Mouse (Mus musculus) thymus, adult 18-20 months (tissue): ENCODE data around the gene Ndufb10.
"Not testable (repeated sequence)": the region's sequence is repeated elsewhere in the genome, so short reads cannot be mapped to it uniquely, and the experiment has no call there.

ENCODE experiments used
- DNase-seq, 2 experiments: peaks; one replicate each; pipeline ENCODE4 v3.0.0; 2022; ENCODE audit warnings: mixed read lengths in 2 of 2

Ndufb10 gene

DNA sequence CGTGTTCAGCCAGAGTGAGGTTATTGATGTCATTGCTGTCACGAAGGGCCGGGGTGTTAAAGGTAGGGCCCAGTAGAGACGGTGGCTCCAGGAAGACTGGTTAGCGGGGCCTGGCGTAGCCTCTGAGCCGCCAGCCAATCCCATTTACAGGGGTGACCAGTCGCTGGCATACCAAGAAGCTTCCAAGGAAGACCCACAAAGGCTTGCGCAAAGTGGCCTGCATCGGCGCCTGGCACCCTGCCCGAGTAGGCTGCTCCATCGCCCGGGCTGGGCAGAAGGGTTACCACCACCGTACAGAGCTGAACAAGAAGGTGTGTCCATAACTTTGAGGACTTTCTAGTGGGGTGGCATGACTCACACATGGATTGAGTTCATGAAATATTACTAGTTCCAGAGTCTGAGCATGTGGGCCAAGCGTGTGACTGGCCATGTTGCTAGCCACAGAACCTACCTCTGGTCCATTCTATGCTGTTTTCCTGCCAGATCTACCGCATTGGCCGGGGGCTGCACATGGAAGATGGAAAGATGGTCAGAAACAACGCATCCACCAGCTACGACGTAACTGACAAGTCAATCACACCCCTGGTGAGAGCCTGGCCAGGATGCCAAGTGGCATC lies 9.3 kb upstream of the Ndufb10 start:
- no peak for DNase-seq

DNA sequence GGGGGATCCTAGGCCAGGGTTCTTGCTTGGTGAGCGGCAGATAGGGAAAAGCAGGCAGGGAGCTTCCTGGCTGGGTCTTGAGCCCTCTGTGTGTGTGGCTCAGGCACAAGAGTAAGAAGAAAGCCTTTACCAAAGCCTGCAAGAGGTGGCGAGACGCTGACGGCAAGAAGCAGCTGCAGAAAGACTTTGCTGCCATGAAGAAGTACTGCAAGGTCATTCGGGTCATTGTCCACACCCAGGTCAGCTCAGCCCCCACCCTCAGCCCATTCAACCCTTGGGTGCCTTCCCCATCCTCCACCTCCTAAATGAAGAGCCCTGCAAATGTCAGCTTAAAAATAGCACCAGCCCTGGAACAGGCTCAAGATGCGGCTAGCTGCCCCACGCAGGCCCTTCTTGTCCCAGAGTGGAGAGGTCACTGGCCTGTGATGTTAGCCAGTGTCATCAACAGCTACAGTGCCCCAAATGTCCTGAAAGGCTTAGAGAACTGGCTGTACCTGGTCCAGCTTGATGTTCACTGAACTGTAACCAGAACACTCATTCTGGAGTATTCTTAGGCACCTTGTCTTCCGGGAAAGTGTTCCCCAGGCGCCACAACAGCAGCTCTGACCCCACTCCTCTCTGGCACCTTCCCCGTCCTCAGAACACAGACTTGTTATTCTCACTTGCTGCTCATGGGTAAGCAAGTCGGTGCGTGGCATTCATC lies 8.1 kb upstream of the Ndufb10 start:
- DNase-seq, result no peak

DNA sequence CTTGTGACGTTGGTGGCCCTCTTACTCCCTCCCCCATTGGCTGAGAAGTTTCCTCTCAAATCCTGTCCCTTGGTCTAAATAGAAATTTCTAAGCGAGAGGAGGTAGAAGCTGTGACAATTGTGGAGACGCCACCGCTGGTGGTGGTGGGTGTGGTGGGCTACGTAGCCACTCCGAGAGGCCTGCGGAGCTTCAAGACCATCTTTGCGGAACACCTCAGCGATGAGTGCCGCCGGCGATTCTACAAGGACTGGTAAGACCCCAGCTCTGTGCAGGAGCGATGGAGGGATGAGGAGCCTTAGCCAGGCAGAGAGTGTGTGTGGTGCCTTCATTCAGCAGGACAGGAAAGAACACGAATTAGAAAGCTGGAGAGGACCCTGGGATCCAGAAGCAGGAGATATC lies 6.5 kb upstream of the Ndufb10 start:
- DNase-seq, result no peak

DNA sequence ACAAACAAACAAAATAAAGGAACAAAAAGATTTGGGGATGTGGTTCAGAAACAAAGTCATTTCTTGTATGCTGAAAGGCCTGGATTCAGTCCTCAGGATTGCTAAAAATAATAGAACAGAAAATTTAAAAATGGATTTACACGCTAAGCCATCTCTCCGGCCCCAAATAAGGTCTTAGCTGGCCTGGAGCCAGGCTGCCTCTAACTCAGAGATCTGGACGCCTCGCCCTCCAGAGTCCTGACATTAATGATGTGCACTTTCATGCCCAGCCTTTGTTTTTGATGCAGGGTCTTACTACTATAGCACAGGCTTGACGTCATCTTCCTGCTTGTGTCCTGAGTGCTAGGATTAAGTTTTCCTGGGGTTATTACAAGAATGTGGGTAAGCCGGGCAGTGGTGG lies 4.8 kb upstream of the Ndufb10 start:
- DNase-seq, result no peak

DNA sequence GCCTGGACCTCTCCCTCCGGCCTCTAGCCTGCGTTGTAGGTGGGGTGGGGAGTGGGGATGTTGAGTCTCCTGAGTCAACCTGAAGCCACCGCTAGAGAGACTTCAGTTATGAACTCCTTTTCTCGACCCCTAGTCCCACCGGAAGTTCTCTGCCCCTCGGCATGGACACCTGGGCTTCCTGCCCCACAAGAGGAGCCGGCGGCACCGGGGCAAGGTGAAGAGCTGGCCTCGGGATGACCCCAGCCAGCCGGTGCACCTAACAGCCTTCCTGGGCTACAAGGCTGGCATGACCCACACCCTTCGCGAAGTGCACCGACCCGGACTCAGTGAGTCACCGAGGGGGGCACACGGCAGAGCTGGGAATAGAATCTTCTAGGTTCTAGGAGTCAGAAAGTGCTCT lies 3.9 kb upstream of the Ndufb10 start:
- DNase-seq, result no peak

DNA sequence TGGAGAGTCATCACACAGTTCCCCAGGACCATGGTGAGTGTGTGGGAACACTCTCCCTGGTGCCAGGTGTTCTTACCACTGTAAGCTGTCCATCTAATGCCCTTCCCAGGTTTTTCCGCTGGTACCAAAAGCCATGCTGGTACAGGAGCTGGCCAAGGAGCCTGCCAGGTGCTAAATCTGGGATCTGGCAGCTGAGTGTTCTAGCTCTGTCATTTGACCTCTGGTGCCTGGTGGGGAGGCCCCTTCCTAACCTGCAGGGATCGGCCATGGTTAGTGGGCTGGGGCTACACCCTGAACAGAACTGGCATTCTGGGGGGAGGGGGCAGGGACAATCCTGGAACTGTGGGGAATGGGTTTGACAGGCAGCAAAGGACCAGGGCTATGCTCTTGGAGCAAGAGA lies 3.3 kb upstream of the Ndufb10 start, which contains the start of gene Rpl3l:
Gene Rpl3l, plus strand, starts transcription at position 203 of the 400 bp plus-strand sequence.
- DNase-seq, result no peak

DNA sequence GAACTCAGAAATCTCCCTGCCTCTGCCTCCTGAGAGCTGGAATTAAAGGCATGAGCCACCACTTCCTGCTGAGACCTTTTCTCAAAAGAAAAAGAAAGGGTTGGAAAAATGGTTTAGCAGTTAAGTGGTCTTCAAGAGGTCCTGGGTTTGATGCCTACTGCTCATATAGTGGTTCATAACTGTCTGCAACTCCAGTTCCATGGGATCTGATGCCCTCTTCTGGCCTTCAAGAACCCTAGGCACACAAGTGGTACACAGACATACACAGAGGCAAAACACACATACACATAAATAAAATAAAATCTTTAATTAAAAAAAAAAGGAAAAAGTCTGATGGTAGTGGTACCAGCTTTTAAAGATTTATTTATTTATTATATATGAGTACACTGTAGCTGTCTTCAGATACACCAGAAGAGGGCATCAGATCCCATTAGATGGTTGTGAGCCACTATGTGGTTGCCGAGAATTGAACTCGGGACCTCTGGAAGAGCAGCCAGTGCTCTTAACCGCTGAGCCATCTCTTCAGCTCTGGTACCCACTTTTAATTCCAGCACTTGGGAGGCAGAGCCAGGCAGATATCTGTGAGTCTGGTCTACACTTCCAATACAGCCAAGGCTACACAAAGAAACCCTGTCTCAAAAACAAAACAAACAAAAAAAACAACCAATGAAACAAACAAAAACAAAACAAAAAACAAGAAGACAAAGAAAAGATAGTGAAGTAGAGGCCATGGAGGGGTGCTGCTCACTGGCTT lies 1.5 kb upstream of the Ndufb10 start:
- DNase-seq, result no peak

DNA sequence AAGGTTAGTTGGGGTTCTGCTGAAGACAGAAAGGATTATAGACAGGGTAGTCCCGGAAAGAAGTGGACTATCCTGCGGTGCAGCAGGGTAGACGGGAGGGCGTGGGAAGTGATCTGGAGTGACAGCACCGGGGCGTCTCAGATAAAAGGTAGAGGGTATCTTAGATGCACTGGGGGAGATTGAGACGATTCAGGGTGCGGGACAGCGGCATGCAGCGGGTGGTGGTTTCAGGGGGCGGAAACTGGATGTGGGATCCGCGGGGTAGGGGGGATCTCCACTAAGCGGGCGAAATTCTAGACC lies 447 bp downstream of the Ndufb10 start:
- DNase-seq, result no peak

DNA sequence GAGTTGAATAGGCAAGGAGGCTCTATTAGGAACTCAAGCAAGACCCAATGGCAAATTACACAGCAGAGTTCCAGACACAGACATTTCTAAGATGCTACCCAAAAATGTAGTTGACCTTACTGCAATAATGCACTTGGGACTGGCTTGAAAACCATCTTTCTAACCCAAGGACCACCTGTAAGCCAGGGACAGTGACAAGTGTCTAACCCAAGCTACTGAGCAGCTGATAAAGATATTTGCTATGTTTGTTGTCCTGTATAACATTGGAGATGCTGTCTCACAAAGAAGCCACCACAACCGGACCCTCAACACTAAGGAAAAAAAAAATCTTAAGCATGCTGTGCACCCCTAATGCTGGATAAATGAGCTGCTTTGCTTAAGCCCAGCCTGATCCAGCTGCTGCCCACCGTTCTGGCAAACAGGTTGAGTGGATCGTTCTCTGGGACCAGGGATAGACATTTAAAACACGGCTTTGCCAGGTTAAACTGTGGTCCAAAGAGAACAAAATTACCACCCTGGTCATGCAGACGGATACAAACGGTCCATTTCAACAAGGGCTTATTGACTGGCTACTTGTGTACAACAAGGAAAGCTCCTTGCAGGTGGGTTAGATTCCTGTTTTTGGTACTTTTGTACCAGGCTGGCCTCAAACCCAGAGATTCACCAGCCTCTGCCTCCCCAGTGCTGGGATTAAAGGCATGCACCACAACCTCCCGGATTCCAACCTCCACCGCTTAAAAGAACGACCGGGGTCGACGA lies 977 bp downstream of the Ndufb10 start:
- no peak for DNase-seq

DNA sequence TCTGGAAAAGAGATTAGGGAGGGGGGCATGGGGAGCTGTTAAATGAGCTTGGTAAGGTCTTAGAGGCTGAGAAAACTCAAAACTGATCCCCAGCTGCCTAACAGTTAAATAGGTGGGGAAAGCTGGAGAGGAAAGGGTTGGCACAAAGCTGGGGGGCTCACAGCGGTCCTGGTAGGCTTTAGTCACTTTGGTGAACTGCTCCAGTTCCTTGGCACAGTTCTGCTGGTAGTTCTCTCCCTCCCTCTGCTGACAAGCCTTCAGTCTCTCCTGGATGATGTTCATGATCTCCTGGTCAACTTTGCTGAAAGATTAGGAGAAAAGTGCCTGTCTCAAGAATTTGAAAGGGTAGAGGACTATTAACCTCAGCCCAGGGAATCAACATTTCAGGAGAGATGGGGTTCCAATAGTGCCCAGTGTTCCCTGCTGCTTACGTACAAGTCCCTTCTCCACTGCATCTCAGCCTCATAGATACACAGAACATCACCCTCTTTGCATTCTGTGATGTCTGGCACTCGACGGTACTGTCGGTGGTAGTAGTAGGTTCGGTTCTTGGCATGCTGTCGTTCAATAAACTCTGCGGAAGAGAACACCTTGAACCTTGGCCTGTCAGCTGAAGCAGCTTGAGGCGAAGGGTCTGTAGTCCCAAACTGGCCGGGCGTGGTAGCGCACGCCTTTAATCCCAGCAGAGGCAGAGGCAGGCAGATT lies 1.9 kb downstream of the Ndufb10 start:
- DNase-seq, result no peak

DNA sequence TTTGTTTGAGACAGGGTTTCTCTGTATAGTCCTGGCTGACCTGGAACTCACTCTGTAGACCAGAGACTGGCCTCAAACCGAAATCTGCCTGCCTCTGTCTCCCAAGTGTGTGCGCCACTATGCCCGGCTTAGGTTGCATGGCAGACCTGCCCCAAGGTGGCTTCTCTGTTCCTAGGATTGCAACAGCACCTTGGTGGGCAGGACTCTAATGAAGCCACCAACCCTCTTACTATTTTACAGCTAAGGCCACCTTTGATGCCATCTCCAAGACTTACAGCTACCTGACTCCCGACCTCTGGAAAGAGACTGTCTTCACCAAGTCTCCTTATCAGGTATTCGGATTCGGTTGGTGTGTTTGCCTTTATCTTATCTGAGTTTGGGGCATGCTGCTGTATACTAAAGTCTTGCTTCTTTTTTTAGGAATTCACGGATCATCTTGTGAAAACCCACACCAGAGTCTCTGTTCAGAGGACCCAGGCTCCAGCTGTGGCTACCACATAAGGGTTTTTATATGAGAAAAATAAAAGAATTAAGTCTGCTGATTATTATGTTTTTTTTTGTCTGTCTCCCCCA lies 2.8 kb downstream of the Ndufb10 start:
- DNase-seq, result not testable (repeated sequence)

DNA sequence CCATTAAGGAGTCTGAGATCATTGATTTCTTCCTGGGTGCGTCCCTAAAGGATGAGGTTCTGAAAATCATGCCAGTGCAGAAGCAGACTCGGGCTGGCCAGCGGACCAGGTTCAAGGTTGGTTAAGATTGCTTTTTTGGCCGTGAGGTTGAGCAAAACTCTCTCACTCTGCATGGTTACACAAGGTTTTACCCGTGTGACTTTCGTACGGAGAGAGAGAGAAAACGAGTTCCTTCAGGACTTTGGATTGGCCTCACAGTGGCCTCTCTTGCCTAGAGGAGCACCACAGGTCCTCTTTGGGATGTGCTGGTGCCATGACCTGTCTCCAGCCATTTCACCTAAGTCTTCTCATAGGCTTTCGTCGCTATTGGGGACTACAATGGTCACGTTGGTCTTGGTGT lies 3.7 kb downstream of the Ndufb10 start:
- DNase-seq, result not testable (repeated sequence)

DNA sequence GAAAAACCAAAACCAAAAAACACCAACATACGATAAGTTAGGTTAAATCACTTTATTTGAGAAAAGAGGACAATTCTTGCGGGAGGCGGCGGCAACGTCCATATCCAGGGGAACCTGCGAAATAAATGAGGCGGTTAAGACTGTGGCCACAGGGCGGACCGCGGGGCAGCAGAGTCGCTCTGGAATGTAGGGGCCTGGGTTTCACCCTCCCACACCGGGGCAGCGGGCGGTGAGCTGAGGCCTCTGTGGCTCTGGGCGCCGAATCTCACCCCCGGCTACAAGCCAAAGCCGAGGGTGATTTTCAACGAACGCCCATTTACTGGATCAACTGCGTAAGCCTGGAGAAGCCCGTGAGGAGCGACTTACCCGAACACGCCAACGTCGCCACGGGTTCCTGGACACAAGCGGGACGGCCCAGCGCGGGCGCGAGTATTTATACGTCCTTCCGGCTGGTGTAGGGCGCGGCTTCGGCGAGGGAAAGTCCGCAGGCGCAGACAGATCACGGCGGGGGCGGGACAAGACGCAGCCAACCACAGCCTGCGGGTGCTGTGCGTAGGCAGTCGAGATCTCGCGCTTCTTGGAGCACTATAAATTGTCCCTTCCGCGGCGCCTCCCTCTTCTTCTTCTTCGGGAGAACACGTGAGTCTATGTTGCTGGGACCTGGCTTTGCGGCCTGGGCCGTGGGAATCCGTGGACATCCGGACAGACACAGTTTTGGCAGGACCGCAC lies 4.6 kb downstream of the Ndufb10 start:
- DNase-seq, result peak; percentile 96 to 97

DNA sequence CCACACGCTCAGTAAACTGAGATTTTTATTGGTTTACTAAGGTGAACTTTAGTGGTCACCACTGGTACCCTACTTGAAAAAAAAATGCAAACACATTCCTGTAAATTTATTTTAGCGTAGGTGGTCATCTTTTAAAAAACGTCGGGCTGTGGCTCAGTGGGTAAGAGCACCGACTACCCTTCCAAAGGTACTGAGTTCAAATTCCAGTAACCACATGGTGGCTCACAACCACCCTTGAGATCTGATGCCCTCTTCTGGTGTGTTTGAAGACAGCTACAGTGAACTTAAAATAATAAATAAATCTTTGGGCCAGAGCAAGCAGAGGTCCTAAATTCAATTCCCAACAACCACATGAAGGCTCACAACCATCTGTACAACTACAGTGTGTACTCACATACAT lies 5.3 kb downstream of the Ndufb10 start:
- DNase-seq, result not testable (repeated sequence)

DNA sequence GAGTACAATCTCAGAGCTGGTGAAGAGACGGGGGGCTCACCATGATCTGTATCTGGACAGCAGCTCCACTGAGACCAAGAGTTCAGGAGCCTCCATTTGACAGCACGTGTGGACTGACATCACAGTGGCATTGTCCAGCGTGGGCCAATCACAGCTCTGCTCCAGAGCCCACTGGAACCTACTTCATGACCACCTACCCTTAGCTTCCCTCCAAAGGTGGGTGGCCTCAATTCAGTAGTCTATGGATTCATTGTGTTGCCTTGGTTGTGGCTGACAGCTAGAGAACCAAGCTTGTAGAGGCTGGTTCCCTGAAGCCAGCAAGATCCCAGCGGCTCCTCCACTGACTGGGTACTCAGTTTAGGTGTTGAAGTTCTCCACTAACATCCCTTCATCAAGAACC lies 6.3 kb downstream of the Ndufb10 start, which contains the start of the genes Rnf151 and Rps2:
Gene Rnf151, minus strand, starts transcription at position 121 of the 400 bp plus-strand sequence.
Gene Rps2, plus strand, starts transcription at position 174 of the 400 bp plus-strand sequence.
- no peak for DNase-seq

DNA sequence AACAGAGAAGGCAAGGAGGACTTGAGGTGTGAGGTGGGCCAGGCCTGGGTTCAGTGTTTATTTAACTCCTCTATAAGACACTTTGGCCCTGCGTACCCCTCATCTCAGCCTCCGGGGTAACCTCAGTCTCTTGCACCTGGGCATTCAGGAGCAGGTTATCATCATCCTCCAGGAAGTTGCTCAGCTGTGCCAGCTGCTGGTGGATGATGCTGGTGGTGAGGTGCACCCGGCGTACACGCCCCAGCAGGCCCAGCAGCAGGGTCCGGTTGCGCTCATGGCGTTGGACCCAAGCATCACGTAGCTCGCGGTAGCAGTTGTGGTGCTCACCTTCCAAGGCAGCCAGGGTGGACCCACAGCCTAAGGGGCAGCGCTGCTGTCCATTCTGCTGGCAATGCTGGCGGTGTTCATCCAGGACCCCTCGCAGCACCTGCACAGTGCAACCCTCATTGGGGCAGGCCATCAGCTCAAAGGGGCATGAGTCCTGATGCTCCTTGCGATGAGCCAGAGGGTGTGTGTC lies 8.1 kb downstream of the Ndufb10 start:
- no peak for DNase-seq

DNA sequence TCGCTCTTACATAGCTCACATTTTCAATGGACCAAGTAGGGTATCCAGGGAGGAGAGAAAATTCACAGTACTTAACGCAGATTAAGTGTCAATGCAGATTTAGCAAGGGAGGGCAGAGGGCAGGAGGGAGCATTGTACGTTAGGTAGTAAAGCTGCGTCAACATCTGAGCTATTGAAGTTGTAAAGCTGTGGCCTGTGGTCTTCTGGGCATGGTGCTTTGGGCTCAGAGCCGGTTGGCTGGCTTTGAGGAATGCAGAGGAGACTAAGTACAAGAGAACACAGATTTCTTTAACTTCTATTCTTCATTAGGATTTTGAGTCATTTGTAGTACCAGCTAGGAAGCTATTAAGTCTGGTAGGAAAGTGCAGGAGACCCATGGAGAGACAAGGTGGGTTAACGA lies 8.7 kb downstream of the Ndufb10 start:
- DNase-seq, result no peak

DNA sequence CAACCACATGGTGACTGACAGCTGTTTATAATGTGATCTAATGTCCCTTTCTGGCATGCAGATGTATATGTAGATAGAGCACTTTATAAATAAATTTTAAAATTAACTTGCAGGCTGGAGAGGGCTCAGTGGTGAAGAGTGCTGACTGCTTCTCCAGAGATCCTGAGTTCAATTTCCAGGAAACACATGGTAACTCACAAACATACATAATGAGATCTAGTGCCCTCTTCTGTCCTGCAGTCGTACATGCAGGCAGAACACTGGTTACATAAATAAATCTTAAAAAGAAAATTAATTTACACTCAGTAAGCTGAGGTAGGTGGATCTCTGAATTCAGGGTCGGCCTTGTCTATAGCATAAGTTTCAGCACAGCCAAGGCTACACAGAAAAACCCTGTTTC lies 15.6 kb downstream of the Ndufb10 start:
- no peak for DNase-seq

DNA sequence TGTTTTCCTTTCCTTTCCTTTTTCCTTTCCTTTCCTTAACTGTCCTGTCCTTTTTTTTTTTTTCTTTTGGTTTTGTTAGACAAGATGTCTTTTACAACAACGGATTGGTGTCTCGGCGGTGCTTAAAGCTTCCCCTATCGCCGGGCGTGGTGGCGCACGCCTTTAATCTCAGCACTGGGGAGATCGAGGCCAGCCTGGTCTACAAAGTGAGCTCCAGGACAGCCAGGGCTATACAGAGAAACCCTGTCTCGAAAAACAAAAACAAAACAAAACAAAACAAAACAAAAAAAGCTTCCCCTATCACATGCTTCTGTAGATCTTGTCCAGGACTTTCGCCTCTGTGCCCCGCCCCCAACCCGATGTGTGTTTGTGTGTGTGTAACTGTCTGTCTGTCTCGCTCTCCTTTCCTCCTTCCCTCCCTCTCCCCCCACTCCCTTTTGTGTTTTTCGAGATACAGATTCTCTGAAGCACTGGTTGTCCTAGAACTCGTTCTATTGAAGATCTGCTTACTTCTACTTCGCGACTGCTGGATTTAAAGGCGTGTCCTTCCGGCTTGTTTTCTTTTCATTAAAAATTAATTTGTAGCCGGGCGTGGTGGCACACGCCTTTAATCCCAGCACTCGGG lies 16.4 kb downstream of the Ndufb10 start:
- no peak for DNase-seq

DNA sequence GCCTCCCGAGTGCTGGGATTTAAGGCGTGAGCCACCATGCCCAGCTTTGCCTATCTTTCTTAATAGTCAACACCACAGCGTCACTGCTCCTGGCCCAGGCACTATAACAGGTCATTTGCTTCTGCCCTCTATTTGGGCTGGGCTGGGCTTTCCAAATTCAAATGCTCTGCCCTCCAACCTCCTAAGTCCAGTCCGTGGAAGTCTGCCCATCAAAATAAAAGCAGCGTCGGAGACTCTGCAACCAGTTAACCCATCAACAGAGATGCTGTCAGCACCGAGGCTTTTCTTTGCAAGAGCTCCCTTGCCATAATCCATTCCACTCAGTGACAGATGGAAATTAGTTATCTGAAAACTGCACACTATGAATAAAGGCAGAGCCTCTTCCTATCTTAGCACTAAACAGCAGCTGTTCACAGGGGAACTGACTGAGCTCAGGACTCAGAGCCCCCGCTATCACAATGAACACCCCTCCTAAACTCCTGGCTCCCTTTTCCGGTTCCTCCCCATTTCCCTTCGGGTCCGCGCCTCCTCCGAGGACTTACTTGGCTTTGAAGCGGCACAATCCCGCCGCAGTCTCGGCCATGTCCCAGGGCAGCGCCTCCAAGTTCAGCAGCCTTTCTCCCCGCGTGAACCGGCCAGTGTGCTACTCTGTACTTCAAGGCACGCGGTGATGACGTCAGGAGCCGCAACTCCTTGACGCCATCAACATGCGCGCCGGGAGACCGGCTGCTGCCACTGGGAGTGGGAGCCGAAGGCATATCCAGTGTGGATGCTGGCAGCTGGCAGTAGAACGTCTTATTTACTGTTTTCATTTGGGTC lies 17.1 kb downstream of the Ndufb10 start, which contains the start of gene Tbl3:
Gene Tbl3, minus strand, starts transcription at position 679 of the 819 bp plus-strand sequence.
- peak; percentile 77 to 84 for DNase-seq
